Mouse (Mus musculus): ENCODE measurements at regions not wholly inside any gene's neighbourhood (a gene's known extent, or its start where the extent isn't known, plus 50 kb on each side); places are given as distances from the start of the nearest gene placed in this dataset.
"Not testable (repeated sequence)": the region's sequence is repeated elsewhere in the genome, so short reads cannot be mapped to it uniquely, and the experiment has no call there.

DNA sequence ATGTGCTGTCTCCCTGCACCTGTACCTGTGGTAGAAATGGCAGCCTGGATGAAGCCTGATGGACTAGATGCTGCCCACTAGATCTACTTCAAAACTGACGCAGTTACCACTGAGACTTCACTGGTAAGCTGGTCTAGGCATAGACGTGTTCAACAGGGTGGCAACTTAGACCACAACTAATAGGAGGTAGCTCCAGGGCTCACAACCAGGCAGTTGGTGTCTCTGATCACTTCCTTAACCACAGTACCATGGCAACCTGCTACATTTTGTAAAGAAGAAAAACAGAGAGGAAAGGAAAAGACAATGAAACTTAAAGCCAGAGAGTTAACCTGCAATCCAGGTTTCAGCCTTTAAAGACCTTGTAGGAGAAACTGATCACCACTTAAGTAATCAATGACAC, 131.9 kb upstream of the Prkcq start:
- TF ChIP-seq POLR2A (IDR thresholded peaks at IDR 0.05; ENCODE audit: insufficient read depth, low read depth, low read length) (no peak), CTCF (IDR thresholded peaks at IDR 0.05; ENCODE audit: insufficient read depth, low read depth, low read length) (no peak)
- 95% methylated on average over 2 of the region's 2 CpGs for WGBS
- no peak overlapping the region for H3K4me3 ChIP-seq (ENCODE audit: insufficient read depth, low read depth, low read length)
- no peaks in the 10 kb centered on the region for H3K4me1 ChIP-seq (ENCODE audit: control insufficient read depth, insufficient read depth, low read length)
- H3K27ac ChIP-seq (ENCODE audit: insufficient read depth, low read depth, low read length), result no peak overlapping the region

DNA sequence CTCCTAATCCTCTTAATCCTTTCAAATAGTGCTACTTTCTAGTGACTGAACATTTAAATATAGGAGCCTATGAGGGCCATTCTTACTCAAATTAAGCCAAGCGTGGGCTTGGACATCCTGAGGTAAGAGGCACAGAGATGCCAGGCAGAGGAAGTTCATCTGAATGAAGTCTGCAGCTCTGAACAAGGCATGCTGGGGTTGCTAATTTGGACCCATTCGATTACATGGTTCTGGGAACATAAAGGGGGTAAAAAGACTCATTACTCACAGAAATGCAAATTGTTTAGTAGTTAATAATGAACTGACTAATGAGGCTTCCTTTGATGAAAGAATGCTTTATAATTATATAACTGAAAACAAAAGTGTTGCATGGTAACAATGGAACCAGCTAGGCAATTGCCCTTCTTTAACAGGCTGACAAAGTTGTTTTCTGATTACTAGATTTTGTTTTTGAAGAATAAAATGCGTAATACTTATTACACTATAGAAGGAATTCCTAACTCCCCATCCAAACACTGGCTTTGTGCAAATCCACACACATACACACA, 127.1 kb upstream of the Prkcq start:
- Histone ChIP-seq H3K4me1 (ENCODE audit: control insufficient read depth, insufficient read depth, low read length) (no peaks in the 10 kb centered on the region), H3K4me3 (ENCODE audit: insufficient read depth, low read depth, low read length) (no peak overlapping the region), H3K27ac (ENCODE audit: insufficient read depth, low read depth, low read length) (no peak overlapping the region)
- TF ChIP-seq POLR2A (IDR thresholded peaks at IDR 0.05; ENCODE audit: insufficient read depth, low read depth, low read length) (no peak), CTCF (IDR thresholded peaks at IDR 0.05; ENCODE audit: insufficient read depth, low read depth, low read length) (no peak)
- WGBS, result 40% methylated on average over 3 of the region's 3 CpGs

DNA sequence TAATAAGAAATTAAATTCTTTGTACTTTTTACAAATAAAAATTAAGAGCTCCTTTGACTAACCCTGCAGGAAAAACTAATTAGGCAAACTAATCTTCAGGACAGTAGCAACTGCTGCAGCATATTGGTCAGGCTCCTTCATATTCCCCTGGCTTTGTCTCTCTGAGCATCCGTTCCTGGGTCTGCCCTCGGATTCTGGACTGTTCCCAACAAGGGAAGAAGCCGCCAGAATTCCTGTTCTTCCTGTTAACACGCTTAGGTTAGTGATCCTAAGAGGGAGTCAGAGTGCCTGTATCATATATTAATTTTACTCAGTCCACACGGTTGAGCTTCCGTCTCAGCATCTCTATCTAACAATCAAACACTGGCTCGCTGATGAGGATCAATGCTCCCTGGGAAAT, 120.3 kb upstream of the Prkcq start:
- Histone ChIP-seq H3K4me1 (ENCODE audit: control insufficient read depth, insufficient read depth, low read length) (no peaks in the 10 kb centered on the region), H3K4me3 (ENCODE audit: insufficient read depth, low read depth, low read length) (no peak overlapping the region), H3K27ac (ENCODE audit: insufficient read depth, low read depth, low read length) (no peak overlapping the region)
- WGBS, result 89% methylated on average over 7 of the region's 7 CpGs
- TF ChIP-seq POLR2A (IDR thresholded peaks at IDR 0.05; ENCODE audit: insufficient read depth, low read depth, low read length) (no peak), CTCF (IDR thresholded peaks at IDR 0.05; ENCODE audit: insufficient read depth, low read depth, low read length) (no peak)

DNA sequence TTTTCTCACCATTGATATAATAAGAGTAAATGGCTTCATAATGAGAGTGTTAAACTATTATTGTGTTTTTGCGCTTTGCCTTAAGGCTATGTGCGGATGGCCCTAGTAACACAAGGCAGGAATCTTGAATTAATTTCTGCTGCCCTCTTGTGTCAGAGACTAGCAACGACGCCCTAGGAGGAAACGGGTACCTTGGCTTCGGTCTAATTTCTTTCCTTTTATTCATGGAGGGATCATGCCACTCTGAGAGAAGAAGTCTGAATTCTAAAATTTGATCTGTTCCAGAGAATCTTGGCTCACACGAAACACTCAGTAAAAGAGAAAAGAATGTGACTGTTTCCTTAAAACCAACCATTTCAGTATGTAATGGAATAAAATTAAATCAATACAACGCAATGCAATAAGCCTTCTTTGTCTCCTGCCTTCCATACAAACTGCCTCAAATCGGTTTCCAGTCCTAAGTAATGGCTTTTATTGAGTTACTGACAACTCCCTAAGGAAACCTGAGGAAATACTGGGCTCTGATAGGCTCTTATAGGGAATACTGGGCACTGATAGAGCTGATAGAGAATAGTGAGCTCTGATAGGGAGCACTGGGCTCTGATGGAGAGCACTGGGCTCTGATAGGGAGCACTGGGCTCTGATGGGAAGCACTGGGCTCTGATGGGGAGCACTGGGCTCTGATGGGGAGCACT, 112.0 kb upstream of the Prkcq start:
- whole genome bisulfite sequencing, result 12% methylated on average over 9 of the region's 9 CpGs
- no peak overlapping the region for H3K27ac ChIP-seq (ENCODE audit: insufficient read depth, low read depth, low read length)

DNA sequence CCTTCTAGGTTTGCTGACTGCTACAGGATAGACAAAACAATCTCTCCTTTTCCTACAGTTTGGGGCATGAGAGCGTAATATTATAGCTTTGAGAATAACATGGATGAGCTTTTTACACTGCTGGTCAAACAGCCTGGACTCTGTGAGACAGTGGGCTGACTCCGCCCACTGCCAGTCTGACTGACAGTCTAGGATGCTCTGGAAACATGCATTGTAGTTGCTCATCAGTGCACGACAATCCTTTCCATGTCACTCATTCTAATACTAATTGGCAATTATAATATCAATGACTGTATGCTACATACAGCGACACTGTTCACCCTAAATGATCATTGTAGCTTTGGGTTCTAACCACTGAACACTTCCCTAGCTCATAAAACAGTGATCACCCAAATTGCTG, 104.5 kb upstream of the Prkcq start:
- H3K27ac ChIP-seq (ENCODE audit: insufficient read depth, low read depth, low read length), result no peak overlapping the region
- H3K4me1 ChIP-seq (ENCODE audit: control insufficient read depth, insufficient read depth, low read length), result no peaks in the 10 kb centered on the region
- WGBS, result 60% methylated on average over 4 of the region's 4 CpGs
- H3K4me3 ChIP-seq (ENCODE audit: insufficient read depth, low read depth, low read length), result no peak overlapping the region
- TF ChIP-seq POLR2A (IDR thresholded peaks at IDR 0.05; ENCODE audit: insufficient read depth, low read depth, low read length), result no peak
- no peak for TF ChIP-seq CTCF (IDR thresholded peaks at IDR 0.05; ENCODE audit: insufficient read depth, low read depth, low read length)

More for the DNA sequence above, 112.0 kb upstream of the Prkcq start:
- Histone ChIP-seq H3K4me1 (ENCODE audit: control insufficient read depth, insufficient read depth, low read length) (no peaks in the 10 kb centered on the region), H3K4me3 (ENCODE audit: insufficient read depth, low read depth, low read length) (no peak overlapping the region)
- TF ChIP-seq POLR2A (IDR thresholded peaks at IDR 0.05; ENCODE audit: insufficient read depth, low read depth, low read length) (no peak), CTCF (IDR thresholded peaks at IDR 0.05; ENCODE audit: insufficient read depth, low read depth, low read length) (no peak)

DNA sequence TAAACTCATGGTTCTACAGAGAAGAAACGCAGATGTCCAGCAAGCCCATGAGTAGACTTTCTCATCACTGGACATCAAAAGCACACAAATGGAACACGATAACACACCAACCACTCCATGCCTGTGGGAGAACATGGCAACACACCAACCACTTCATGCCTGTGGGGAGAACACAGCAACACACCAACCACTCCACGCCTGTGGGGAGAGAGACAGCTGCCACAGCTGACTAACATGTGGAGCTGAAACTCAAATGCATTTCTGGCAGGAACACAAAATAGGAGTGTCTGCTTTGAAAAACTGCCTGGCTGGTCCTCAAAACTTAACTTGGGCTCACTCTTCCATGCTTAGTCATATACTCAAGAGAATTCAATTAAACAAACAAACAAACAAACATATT, 88.4 kb upstream of the Prkcq start:
- Histone ChIP-seq H3K4me3 (ENCODE audit: insufficient read depth, low read depth, low read length) (no peak overlapping the region), H3K27ac (ENCODE audit: insufficient read depth, low read depth, low read length) (no peak overlapping the region), H3K4me1 (ENCODE audit: control insufficient read depth, insufficient read depth, low read length) (no peaks in the 10 kb centered on the region)
- 84% methylated on average over 3 of the region's 3 CpGs for WGBS
- TF ChIP-seq CTCF (IDR thresholded peaks at IDR 0.05; ENCODE audit: insufficient read depth, low read depth, low read length), result no peak
- no peak for TF ChIP-seq POLR2A (IDR thresholded peaks at IDR 0.05; ENCODE audit: insufficient read depth, low read depth, low read length)

DNA sequence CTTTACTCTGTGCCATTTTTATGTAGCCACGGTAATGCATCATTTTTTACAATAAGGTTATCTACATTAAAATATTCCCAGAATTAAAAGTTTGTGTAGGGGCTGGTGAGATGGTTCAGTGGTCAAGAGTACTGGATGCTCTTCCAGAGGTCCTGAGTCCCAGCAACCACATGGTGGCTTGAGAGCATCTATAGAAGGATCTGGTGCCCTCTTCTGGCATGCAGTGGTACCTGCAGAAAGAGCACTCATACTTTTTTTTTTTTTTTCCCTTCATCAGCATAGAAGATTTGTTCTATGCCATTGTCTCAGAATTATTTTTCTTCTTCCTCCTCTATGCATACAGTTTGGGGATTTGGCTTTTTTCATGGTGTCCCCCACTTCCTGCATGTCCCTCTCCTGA, 84.9 kb upstream of the Prkcq start:
- 29% methylated on average over 1 of the region's 1 CpGs for whole genome bisulfite sequencing
- TF ChIP-seq POLR2A (IDR thresholded peaks at IDR 0.05; ENCODE audit: insufficient read depth, low read depth, low read length), result no peak
- TF ChIP-seq CTCF (IDR thresholded peaks at IDR 0.05; ENCODE audit: insufficient read depth, low read depth, low read length), result no peak
- no peaks in the 10 kb centered on the region for H3K4me1 ChIP-seq (ENCODE audit: control insufficient read depth, insufficient read depth, low read length)
- no peak overlapping the region for H3K27ac ChIP-seq (ENCODE audit: insufficient read depth, low read depth, low read length)
- no peak overlapping the region for H3K4me3 ChIP-seq (ENCODE audit: insufficient read depth, low read depth, low read length)

DNA sequence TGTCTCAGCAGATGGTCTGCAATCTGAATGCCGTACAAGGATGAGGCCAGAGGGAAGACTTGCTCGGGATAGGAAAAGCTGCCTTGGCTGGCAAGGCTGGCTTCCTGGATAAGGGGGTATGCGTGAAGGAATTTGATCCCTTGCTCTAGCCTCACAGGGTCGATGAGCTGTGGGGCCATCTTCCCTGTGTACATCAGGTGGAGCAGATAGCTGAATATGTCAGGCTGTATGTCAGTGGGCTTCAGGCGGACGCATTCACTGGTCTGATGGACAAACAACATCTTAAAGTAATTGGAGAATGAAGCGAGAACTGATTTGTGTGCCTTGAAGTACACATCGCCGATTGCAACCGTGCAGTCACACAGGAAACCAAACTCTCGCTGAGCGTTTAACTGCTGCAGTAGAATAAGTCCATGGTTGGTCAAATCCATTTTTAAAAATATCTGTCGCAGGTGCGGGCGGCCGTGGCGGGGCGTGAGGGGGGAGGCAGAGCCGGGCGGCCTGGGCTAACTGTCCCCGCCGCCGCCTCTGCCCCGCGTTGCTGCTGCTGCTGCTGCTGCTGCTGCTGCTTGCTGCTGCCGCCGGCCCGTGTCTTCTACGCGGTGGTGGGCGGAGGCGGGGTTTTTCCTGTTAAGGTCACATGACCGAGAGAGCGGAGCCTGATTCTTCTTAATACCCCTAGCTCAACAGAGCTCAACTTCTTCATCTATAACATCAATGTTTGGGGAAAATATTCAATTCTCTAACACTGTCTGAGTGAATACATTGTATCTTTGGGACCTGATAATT, 71.9 kb upstream of the Prkcq start:
- WGBS, result 44% methylated on average over 34 of the region's 34 CpGs
- H3K4me1 ChIP-seq (ENCODE audit: control insufficient read depth, insufficient read depth, low read length); H3K27ac ChIP-seq (ENCODE audit: insufficient read depth, low read depth, low read length): not testable (repeated sequence)
- H3K4me3 ChIP-seq (ENCODE audit: insufficient read depth, low read depth, low read length), result peak overlapping the region; percentile 36

DNA sequence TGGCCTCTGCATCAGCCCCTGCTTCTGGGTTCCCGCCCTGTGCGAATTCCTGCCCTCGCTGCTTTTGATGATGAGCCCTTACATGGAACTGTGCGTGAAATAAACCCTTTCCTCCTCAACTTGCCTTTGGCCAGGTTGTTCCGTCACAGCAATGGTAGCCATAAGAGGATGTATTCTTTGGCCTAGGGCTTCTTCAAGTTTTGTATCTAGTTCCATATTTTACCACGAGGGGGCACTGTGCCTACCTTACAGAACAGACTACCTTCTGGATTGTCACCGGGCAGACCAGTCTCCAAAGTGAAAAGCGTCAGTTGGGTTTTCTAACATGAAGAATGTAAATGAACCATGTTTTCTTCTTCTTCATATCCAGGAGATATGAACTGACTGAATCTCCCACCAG, 58.7 kb upstream of the Prkcq start:
- H3K4me1 ChIP-seq (ENCODE audit: control insufficient read depth, insufficient read depth, low read length), result no peaks in the 10 kb centered on the region
- TF ChIP-seq POLR2A (IDR thresholded peaks at IDR 0.05; ENCODE audit: insufficient read depth, low read depth, low read length) (no peak), CTCF (IDR thresholded peaks at IDR 0.05; ENCODE audit: insufficient read depth, low read depth, low read length) (no peak)
- no peak overlapping the region for H3K4me3 ChIP-seq (ENCODE audit: insufficient read depth, low read depth, low read length)
- WGBS, result 45% methylated on average over 8 of the region's 8 CpGs
- no peak overlapping the region for H3K27ac ChIP-seq (ENCODE audit: insufficient read depth, low read depth, low read length)
